Mouse (Mus musculus) granulocyte monocyte progenitor cell, adult 5-6 weeks (primary cell): Measurements from ENCODE around the gene Runx2. TPM values are rescaled to one million over a fixed set of nuclear protein-coding genes. Genes with fewer than 3 reads are reported as not detected.

Source experiments
- ATAC-seq: replicated peaks from 2 replicates; pipeline ENCODE4 v1.8.0; 2016; ENCODE audit warnings: mild to moderate bottlenecking, moderate TSS enrichment, inconsistent platforms; ENCODE audit not compliant: poor library complexity, severe bottlenecking
- total RNA-seq, 2 experiments: library from RNA; stranded (forward) in 1 of 2; stranded (reverse) in 1 of 2; fragments of 200-712, 200-1000 nt in 1 of 2; fragments of >200 nt in 1 of 2; fragmentation: Nextera tagmentation in 1 of 2; gene quantifications; 2 replicates each; pipeline ENCODE4 v1.2.3; 2014 to 2017

Gene Runx2
- total RNA-seq, 2 experiments from 2014 or later, result 12.3 to 49.8 TPM

GRCm38 (mm10) chr17:44557199-44558111, 257.1 kb downstream of the Runx2 start:
- no peak for ATAC-seq

GRCm38 (mm10) chr17:44554941-44555340, 259.7 kb downstream of the Runx2 start:
- ATAC-seq, result no peak

GRCm38 (mm10) chr17:44549551-44549950, 265.0 kb downstream of the Runx2 start:
- ATAC-seq, result no peak

- no peak for ATAC-seq
These were observed 266.7 kb downstream of the Runx2 start for GRCm38 (mm10) chr17:44547922-44548321.

- ATAC-seq, result no peak
These were observed 267.8 kb downstream of the Runx2 start for GRCm38 (mm10) chr17:44546801-44547200.

GRCm38 (mm10) chr17:44545141-44545813, 269.3 kb downstream of the Runx2 start:
- peak; percentile 65 for ATAC-seq

- no peak for ATAC-seq
These were observed 271.9 kb downstream of the Runx2 start for GRCm38 (mm10) chr17:44542706-44543105.

GRCm38 (mm10) chr17:44540699-44541098, 273.9 kb downstream of the Runx2 start:
- peak; percentile 62 for ATAC-seq

GRCm38 (mm10) chr17:44538921-44539320, 275.7 kb downstream of the Runx2 start:
- ATAC-seq, result no peak

- no peak for ATAC-seq
These were observed 284.6 kb downstream of the Runx2 start for GRCm38 (mm10) chr17:44530000-44530399.

- ATAC-seq, result no peak
These were observed 286.0 kb downstream of the Runx2 start for GRCm38 (mm10) chr17:44528617-44529016.

GRCm38 (mm10) chr17:44524146-44524545, 290.5 kb downstream of the Runx2 start:
- no peak for ATAC-seq

GRCm38 (mm10) chr17:44522906-44523305, 291.7 kb downstream of the Runx2 start:
- ATAC-seq, result no peak

GRCm38 (mm10) chr17:44520122-44521075, 294.2 kb downstream of the Runx2 start:
- ATAC-seq, result no peak

GRCm38 (mm10) chr17:44519356-44519755, 295.2 kb downstream of the Runx2 start:
- ATAC-seq, result no peak

GRCm38 (mm10) chr17:44518156-44518555, 296.4 kb downstream of the Runx2 start:
- ATAC-seq, result no peak

GRCm38 (mm10) chr17:44508198-44508715, 306.3 kb downstream of the Runx2 start:
- no peak for ATAC-seq

GRCm38 (mm10) chr17:44507741-44508140, 306.9 kb downstream of the Runx2 start:
- no peak for ATAC-seq

GRCm38 (mm10) chr17:44506524-44506923, 308.1 kb downstream of the Runx2 start:
- ATAC-seq, result no peak

- no peak for ATAC-seq
These were observed 309.7 kb downstream of the Runx2 start for GRCm38 (mm10) chr17:44504794-44505317.
